Mouse (Mus musculus): Measurements from ENCODE around the gene Kbtbd2. TPM values are rescaled to one million over a fixed set of nuclear protein-coding genes. Genes with fewer than 3 reads are reported as not detected.

The Kbtbd2 gene
- 10 to 100 TPM; 58.1 to 66.1 TPM for total RNA-seq (2021)
- long read RNA-seq, experiment 1, transcript Kbtbd2-201 (4 exons, 3,868 nt): minor isoform, 5 of 80 reads
- long read RNA-seq, experiment 1, transcript Kbtbd2-202 (4 exons, 3,816 nt): major isoform, 63 of 80 reads
- long read RNA-seq, experiment 1, partial matches to known transcripts: 2 of 80 reads
- long read RNA-seq, experiment 1, other reads (novel, unspliced or antisense): 10 of 80 reads
- long read RNA-seq, experiment 2, transcript Kbtbd2-202 (4 exons, 3,816 nt): major isoform, 42 of 57 reads
- long read RNA-seq, experiment 2, partial matches to known transcripts: 2 of 57 reads
- long read RNA-seq, experiment 2, other reads (novel, unspliced or antisense): 9 of 57 reads

- DNase-seq (ENCODE audit: extremely low spot score in 1 of 2, low spot score in 2 of 2): peak; percentile 95 to 96
- TF ChIP-seq CTCF (IDR thresholded peaks at IDR 0.05): no peak
- intact Hi-C loops (cut with DNase I): loop anchor here (5.0 kb wide), 3 partner anchors 125 to 895 kb away; partner anchors contain the start of genes Nt5c3, Ppm1k, Pyurf and Vmn1r4
- peak within 1 kb of the TSS; percentile 58 for H3K4me3 ChIP-seq
- peak within 1 kb of the TSS; percentile 94 for H3K27ac ChIP-seq
Observed at GRCm38 (mm10) chr6:56797311-56798151, at the start of gene Kbtbd2. TSS of gene Kbtbd2 (minus strand) at chr6:56797813.

GRCm38 (mm10) chr6:56844365-56844764 is 46.8 kb upstream of the Kbtbd2 start:
- no peak overlapping the region for H3K27ac ChIP-seq
- no peak overlapping the region for H3K4me3 ChIP-seq
- intact Hi-C loops (cut with DNase I): no loop called here
- DNase-seq (ENCODE audit: extremely low spot score in 1 of 2, low spot score in 2 of 2): no peak
- no peak for TF ChIP-seq CTCF (IDR thresholded peaks at IDR 0.05)

DNA sequence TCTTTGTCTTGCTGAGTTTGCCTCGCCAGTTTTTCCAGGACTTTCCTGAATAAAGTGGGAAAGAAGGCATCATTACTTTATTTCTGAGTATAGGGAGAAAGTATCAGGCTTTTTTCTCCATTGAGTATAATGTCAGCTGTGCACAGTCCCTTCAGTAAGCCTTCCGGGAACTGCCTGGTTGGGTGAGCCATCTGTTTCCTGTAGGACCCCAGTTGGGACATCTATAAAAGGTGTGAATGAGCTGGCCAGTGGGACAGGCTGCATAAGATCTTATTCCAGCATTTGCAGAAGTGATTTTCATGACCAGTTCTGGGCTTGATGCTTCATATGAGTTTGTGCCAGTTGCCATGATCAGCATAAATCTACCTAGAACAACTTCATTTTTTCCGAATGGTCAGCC is 45.6 kb upstream of the Kbtbd2 start:
- TF ChIP-seq CTCF (IDR thresholded peaks at IDR 0.05): no peak
- intact Hi-C loops (cut with DNase I): no loop called here
- Histone ChIP-seq H3K4me3 (no peak overlapping the region), H3K27ac (no peak overlapping the region)
- DNase-seq (ENCODE audit: extremely low spot score in 1 of 2, low spot score in 2 of 2): no peak

- intact Hi-C loops (cut with DNase I): no loop called here
Observed at GRCm38 (mm10) chr6:56837621-56838020, 40.0 kb upstream of the Kbtbd2 start.

GRCm38 (mm10) chr6:56837166-56837565 is 39.6 kb upstream of the Kbtbd2 start:
- DNase-seq (ENCODE audit: extremely low spot score in 1 of 2, low spot score in 2 of 2): no peak
- TF ChIP-seq CTCF (IDR thresholded peaks at IDR 0.05): no peak
- no peak overlapping the region for H3K4me3 ChIP-seq
- H3K27ac ChIP-seq: no peak overlapping the region
- intact Hi-C loops (cut with DNase I): no loop called here

More at GRCm38 (mm10) chr6:56837621-56838020, 40.0 kb upstream of the Kbtbd2 start:
- no peak overlapping the region for H3K27ac ChIP-seq
- TF ChIP-seq CTCF (IDR thresholded peaks at IDR 0.05): no peak
- no peak overlapping the region for H3K4me3 ChIP-seq
- no peak for DNase-seq (ENCODE audit: extremely low spot score in 1 of 2, low spot score in 2 of 2)

GRCm38 (mm10) chr6:56835532-56835931 is 37.9 kb upstream of the Kbtbd2 start:
- DNase-seq (ENCODE audit: extremely low spot score in 1 of 2, low spot score in 2 of 2): no peak
- Histone ChIP-seq H3K27ac (no peak overlapping the region), H3K4me3 (no peak overlapping the region)
- peak; percentile 45 for TF ChIP-seq CTCF (IDR thresholded peaks at IDR 0.05)
- intact Hi-C loops (cut with DNase I): no loop called here

DNA sequence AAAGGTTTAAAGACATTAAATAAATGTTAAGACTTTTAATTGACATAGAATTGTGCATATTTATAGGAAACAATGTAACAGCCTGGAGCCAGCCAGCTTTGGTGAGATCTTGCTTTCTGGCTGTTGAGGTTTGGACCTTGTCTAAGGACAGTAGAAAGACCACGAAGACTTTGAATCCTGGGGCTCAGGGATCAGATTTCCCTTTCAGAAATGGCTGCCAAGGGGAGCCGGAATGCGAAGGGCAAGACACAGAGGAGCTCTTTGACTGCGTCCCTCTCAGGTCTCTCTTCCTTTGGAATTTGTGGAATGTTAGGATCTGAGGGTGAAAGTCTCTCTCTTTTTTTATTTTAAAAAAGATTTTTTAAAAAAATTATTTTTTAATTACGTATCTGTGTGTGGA is 37.2 kb upstream of the Kbtbd2 start:
- no peak overlapping the region for H3K27ac ChIP-seq
- no peak for TF ChIP-seq CTCF (IDR thresholded peaks at IDR 0.05)
- intact Hi-C loops (cut with DNase I): no loop called here
- no peak overlapping the region for H3K4me3 ChIP-seq
- DNase-seq (ENCODE audit: extremely low spot score in 1 of 2, low spot score in 2 of 2): no peak

- H3K4me3 ChIP-seq: no peak overlapping the region
- DNase-seq (ENCODE audit: extremely low spot score in 1 of 2, low spot score in 2 of 2): no peak
- TF ChIP-seq CTCF (IDR thresholded peaks at IDR 0.05): no peak
- intact Hi-C loops (cut with DNase I): no loop called here
- no peak overlapping the region for H3K27ac ChIP-seq
Observed at GRCm38 (mm10) chr6:56832830-56833229, 35.2 kb upstream of the Kbtbd2 start.

GRCm38 (mm10) chr6:56832407-56832796 is 34.8 kb upstream of the Kbtbd2 start:
- Histone ChIP-seq H3K4me3 (peak overlapping the region; percentile 71), H3K27ac (no peak overlapping the region)
- no peak for TF ChIP-seq CTCF (IDR thresholded peaks at IDR 0.05)
- intact Hi-C loops (cut with DNase I): no loop called here
- DNase-seq (ENCODE audit: extremely low spot score in 1 of 2, low spot score in 2 of 2): no peak

GRCm38 (mm10) chr6:56831697-56832406 is 34.2 kb upstream of the Kbtbd2 start, which contains the start of gene Fkbp9:
TSS of gene Fkbp9 (plus strand) at chr6:56832059.
- TF ChIP-seq CTCF (IDR thresholded peaks at IDR 0.05): no peak
- intact Hi-C loops (cut with DNase I): no loop called here
- peak within 1 kb of the TSS; percentile 71 for H3K4me3 ChIP-seq
- H3K27ac ChIP-seq: peak within 1 kb of the TSS; percentile 61; the same call in 1 of the 2 replicates
- peak; percentile 57 for DNase-seq (ENCODE audit: extremely low spot score in 1 of 2, low spot score in 2 of 2)

- DNase-seq (ENCODE audit: extremely low spot score in 1 of 2, low spot score in 2 of 2): no peak
- intact Hi-C loops (cut with DNase I): no loop called here
Observed at GRCm38 (mm10) chr6:56825657-56826056, 28.0 kb upstream of the Kbtbd2 start.

DNA sequence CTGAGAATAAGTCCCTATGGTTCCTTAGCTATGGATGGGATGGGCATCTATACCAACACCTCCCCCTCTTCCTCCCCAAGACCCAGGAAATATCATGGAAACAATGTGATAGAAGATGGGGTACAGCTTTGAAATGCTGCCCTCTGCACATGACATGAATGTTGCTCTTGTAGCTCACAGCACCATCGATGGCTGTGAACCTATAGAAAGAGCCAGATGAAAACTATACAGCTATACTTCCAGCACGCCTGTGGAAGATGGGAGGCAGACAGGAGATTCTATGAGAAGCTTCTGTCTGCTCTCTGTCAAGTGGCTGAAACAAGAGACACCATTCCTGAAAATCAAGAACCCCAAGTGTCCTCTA is 21.5 kb upstream of the Kbtbd2 start:
- intact Hi-C loops (cut with DNase I): no loop called here
- no peak for TF ChIP-seq CTCF (IDR thresholded peaks at IDR 0.05)
- no peak overlapping the region for H3K27ac ChIP-seq
- H3K4me3 ChIP-seq: no peak overlapping the region
- no peak for DNase-seq (ENCODE audit: extremely low spot score in 1 of 2, low spot score in 2 of 2)

More at GRCm38 (mm10) chr6:56825657-56826056, 28.0 kb upstream of the Kbtbd2 start:
- Histone ChIP-seq H3K27ac (no peak overlapping the region), H3K4me3 (no peak overlapping the region)
- TF ChIP-seq CTCF (IDR thresholded peaks at IDR 0.05): no peak
